24 mouse cellular contexts compared by ENCODE assay signal in genomic region chr5:105643276-105643675, GRCm38 (mm10). TPM values are rescaled to one million over a fixed set of nuclear protein-coding genes. Genes with fewer than 3 reads are reported as not detected.
DNase-seq lines count a peak whose midpoint lies in the region; TF ChIP-seq lines count a peak whose summit lies in the region.
"Had no signal": no experiment of that assay in that cellular context is flagged by ENCODE, and none has a peak within 500 bp of the region (broad histone marks: within the 10 kb centered on the region; RNA-seq: fewer than 3 reads in every experiment).

No protein-coding gene starts in this region.

- no peaks in the 10 kb centered on the region for H3K36me3 ChIP-seq in spleen, adult 2 months (ENCODE audit: control insufficient read depth, insufficient read depth, low read length)
- H3K36me3 ChIP-seq: heart, embryonic 10.5 days; heart, embryonic 15.5 days; hindbrain, embryonic 13.5 days; kidney, embryonic 15.5 days; neural tube, embryonic 13.5 days had no signal

- DNase-seq in spleen, adult 2 months (ENCODE audit: low read depth in 1 of 2, low spot score in 2 of 2), result no peak
- DNase-seq in spleen, postnatal 10 days (ENCODE audit: low spot score in 2 of 2), result no peak
- peak; percentile 35 to 41 for DNase-seq in B cell, adult 2 months
- peak; percentile 67 for DNase-seq in CD4-positive helper T cell, adult 2 months (ENCODE audit: low read depth, low spot score)
- DNase-seq in induced T-regulatory cell, adult 2 months (ENCODE audit: low read depth), result peak; percentile 76
- no peak for DNase-seq in frontal cortex, postnatal 10 days (ENCODE audit: low spot score in 2 of 2)
- DNase-seq in layer of hippocampus, adult 2 months (ENCODE audit: low spot score in 2 of 2), result no peak
- no peak for DNase-seq in left cerebral cortex, postnatal 14 days (ENCODE audit: low spot score in 2 of 2)
- DNase-seq: adrenal gland, adult 8-10 months; cerebellum, adult 8-10 months; cerebellum, postnatal 25 days; gastrocnemius, postnatal 25 days; heart, postnatal 4 days; kidney, adult 11 months; kidney, postnatal 25 days; left cerebral cortex, postnatal 4 days; right cerebral cortex, postnatal 14 days had no signal

- no peak for TF ChIP-seq POLR2A in spleen, adult 2 months (IDR thresholded peaks at IDR 0.05; ENCODE audit: low read depth, low read length)

- WGBS in spleen, adult 2 months, result 32% methylated on average over 8 of the region's 8 CpGs

- H3K27ac ChIP-seq in spleen, adult 2 months (ENCODE audit: insufficient read depth, low read length), result peak overlapping the region; percentile 95
- H3K27ac ChIP-seq in layer of hippocampus, adult 2 months, result no peak overlapping the region
- H3K27ac ChIP-seq: heart, embryonic 10.5 days; heart, embryonic 15.5 days; hindbrain, embryonic 13.5 days; kidney, embryonic 15.5 days; neural tube, embryonic 13.5 days; stomach, postnatal 0 days had no signal

- H3K4me1 ChIP-seq in spleen, adult 2 months (ENCODE audit: control insufficient read depth, insufficient read depth, insufficient read length), result peaks cover 27% of the 10 kb centered on the region; the same call in 1 of the 2 replicates
- H3K4me1 ChIP-seq: heart, embryonic 10.5 days; hindbrain, embryonic 13.5 days; neural tube, embryonic 13.5 days had no signal

- intact Hi-C loops in left cerebral cortex, postnatal 14 days (cut with DNase I), result no loop called here

- no peak overlapping the region for H3K4me3 ChIP-seq in spleen, adult 2 months (ENCODE audit: extremely low read depth, insufficient read depth, insufficient read length)
- H3K4me3 ChIP-seq in layer of hippocampus, adult 2 months, result no peak overlapping the region
- H3K4me3 ChIP-seq: heart, embryonic 10.5 days; heart, embryonic 15.5 days; hindbrain, embryonic 13.5 days; kidney, embryonic 15.5 days; myocyte; neural tube, embryonic 13.5 days had no signal

- no peaks in the 10 kb centered on the region for H3K27me3 ChIP-seq in spleen, adult 2 months (ENCODE audit: control insufficient read depth, insufficient read depth, low read length)
- H3K27me3 ChIP-seq: heart, embryonic 15.5 days; hindbrain, embryonic 13.5 days; kidney, embryonic 15.5 days; neural tube, embryonic 13.5 days had no signal

- TF ChIP-seq CTCF in spleen, adult 2 months (IDR thresholded peaks at IDR 0.05; ENCODE audit: extremely low read depth, insufficient read depth, insufficient read length, insufficient replicate concordance), result no peak
- TF ChIP-seq CTCF in layer of hippocampus, adult 2 months (conservative IDR thresholded peaks at IDR 0.05), result no peak

RNA-seq across cellular contexts. Expression of gene Lrrc8d, which starts 56.5 kb away (rescaled TPM):
- polyA plus RNA-seq in spleen, adult 2 months (2012; rRNA removed), result 5.2 and 6.4 TPM in 2 replicates
- total RNA-seq in layer of hippocampus, adult 2 months (2021), result 10 to 100 TPM; 49.9 to 52.7 TPM
- 10 to 100 TPM; 34.9 to 45.6 TPM for total RNA-seq in left cerebral cortex, postnatal 14 days (2021)

Comparison
In these comparisons a context has a peak if more than half of its experiments do, and no peak if none do; other contexts are left out.
1. DNase-seq: peak in B cell, adult 2 months (2 of 2), CD4-positive helper T cell, adult 2 months (single experiment) and induced T-regulatory cell, adult 2 months (single experiment); none in spleen, adult 2 months (0 of 2), spleen, postnatal 10 days (0 of 2), frontal cortex, postnatal 10 days (0 of 2), layer of hippocampus, adult 2 months (0 of 2) and left cerebral cortex, postnatal 14 days (0 of 2).